Mouse (Mus musculus) forebrain, embryonic 14.5 days (tissue): Measurements from ENCODE around the gene Amz1. TPM values are rescaled to one million over a fixed set of nuclear protein-coding genes. Genes with fewer than 3 reads are reported as not detected.

ENCODE experiments used
- ATAC-seq: fragments of 200-750 bp; cut with Nextera tagmentation; 2 replicates; pipeline ENCODE4 v1.8.0; 2017; ENCODE audit warnings: mild to moderate bottlenecking, moderate library complexity
- DNase-seq: peaks from one replicate; pipeline ENCODE4 v3.0.0-alpha.2; 2015; ENCODE audit warnings: low spot score
- H3K27ac ChIP-seq: fragments of 300-500 bp; sonication (generic); 2 replicates; pipeline ENCODE4 v1.5.1; 2014; ENCODE audit warnings: low read depth, mild to moderate bottlenecking, control low read depth, low read length, moderate library complexity
- H3K27me3 ChIP-seq: fragments of 300-500 bp; sonication (generic); replicated peaks from 2 replicates; pipeline ENCODE4 v1.6.1; 2014; ENCODE audit warnings: low read length, control low read depth, mixed read lengths; ENCODE audit not compliant: control insufficient read depth, insufficient read depth
- H3K36me3 ChIP-seq: fragments of 300-500 bp; sonication (generic); 2 replicates; pipeline ENCODE4 v1.6.1; 2014; ENCODE audit warnings: low read length, control low read depth; ENCODE audit not compliant: control insufficient read depth, insufficient read depth
- H3K4me1 ChIP-seq: fragments of 300-500 bp; sonication (generic); 2 replicates; pipeline ENCODE4 v1.6.1; 2014; ENCODE audit warnings: antibody characterized with exemption, low read length, control low read depth; ENCODE audit not compliant: control insufficient read depth, insufficient read depth
- H3K4me2 ChIP-seq: fragments of 300-500 bp; sonication (generic); 2 replicates; pipeline ENCODE4 v1.6.1; 2014; ENCODE audit warnings: mild to moderate bottlenecking, control low read depth, low read length
- H3K4me3 ChIP-seq: fragments of 300-500 bp; sonication (generic); 2 replicates; pipeline ENCODE4 v1.5.1; 2014; ENCODE audit warnings: low read depth, low read length, control low read depth
- H3K9ac ChIP-seq: fragments of 300-500 bp; sonication (generic); 2 replicates; pipeline ENCODE4 v1.6.1; 2014; ENCODE audit warnings: mild to moderate bottlenecking, low read length, control low read depth, moderate library complexity
- H3K9me3 ChIP-seq: fragments of 300-500 bp; sonication (generic); replicated peaks from 2 replicates; pipeline ENCODE4 v1.6.1; 2016; ENCODE audit warnings: low read length, control low read depth, mixed read lengths; ENCODE audit not compliant: control insufficient read depth
- WGBS: fragments of 180-500 bp; shearing (Covaris S2); extraction: QIAGEN DNeasy Blood & Tissue Kit; methylation state at CpG from one replicate; pipeline ENCODE4 v1.1.7; 2014; 5-methylcytosine and 5-hydroxymethylcytosine counted together
- polyA plus RNA-seq: library from polyadenylated mRNA; unstranded; fragments of >200 nt; fragmentation: Nextera tagmentation; extraction: Ambion mirVana; gene quantifications from 2 replicates; pipeline ENCODE4 v1.2.1, GENCODE M21; 2014

Gene Amz1
- polyA plus RNA-seq, 1 experiment from 2014 or later: 2.6 TPM

DNA sequence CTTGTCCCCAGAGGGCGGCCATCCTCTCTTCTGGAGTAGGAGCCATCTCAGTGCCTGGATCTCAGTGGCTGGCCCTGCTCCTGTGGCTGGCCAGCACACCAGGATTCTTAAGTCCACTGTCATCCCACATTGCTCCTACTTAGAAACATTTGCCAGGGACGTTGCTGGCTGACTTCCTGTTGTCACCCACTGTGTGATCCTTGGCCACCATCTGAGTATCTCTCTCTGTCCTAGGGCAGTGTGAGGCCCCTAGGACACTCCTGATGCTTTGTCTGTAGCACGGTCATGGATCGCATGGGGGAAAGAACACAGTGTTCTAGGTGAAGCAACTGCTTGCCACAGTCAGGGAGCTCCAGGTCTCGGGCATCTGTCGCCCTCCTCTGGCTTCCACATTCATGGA is 13.6 kb upstream of the Amz1 start:
- peaks cover 64% of the 10 kb centered on the region for H3K36me3 ChIP-seq
- WGBS: 91% methylated on average over 6 of the region's 6 CpGs
- no peak for ATAC-seq
- DNase-seq: no peak
- H3K4me2 ChIP-seq: no peak overlapping the region
- H3K27me3 ChIP-seq: no peaks in the 10 kb centered on the region
- no peaks in the 10 kb centered on the region for H3K9me3 ChIP-seq
- no peak overlapping the region for H3K9ac ChIP-seq
- no peak overlapping the region for H3K27ac ChIP-seq
- peaks cover 6% of the 10 kb centered on the region; the same call in 1 of the 2 replicates for H3K4me1 ChIP-seq
- H3K4me3 ChIP-seq: no peak overlapping the region

DNA sequence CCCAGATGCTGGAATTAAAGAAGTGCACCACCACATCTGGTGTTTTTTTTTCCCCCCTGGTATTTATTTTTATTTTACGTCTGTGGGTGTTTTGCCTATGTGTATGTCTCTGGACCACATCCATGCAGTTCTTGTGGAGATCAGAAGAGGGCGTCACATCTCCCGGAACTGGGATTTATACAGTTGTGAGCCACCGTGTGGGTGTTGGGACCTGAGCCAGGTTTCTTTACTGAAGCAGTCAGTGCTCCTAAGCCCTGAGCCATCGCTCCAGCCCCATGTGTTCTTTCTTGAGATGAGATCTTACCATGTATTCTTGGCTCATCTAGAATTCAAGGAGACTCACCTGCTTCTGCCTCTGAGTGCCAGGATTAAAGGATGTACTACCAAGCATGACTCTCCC is 12.9 kb upstream of the Amz1 start:
- no peak overlapping the region for H3K9ac ChIP-seq
- peaks cover 71% of the 10 kb centered on the region for H3K36me3 ChIP-seq
- no peaks in the 10 kb centered on the region for H3K9me3 ChIP-seq
- ATAC-seq: no peak
- no peaks in the 10 kb centered on the region for H3K27me3 ChIP-seq
- no peak overlapping the region for H3K4me3 ChIP-seq
- H3K27ac ChIP-seq: no peak overlapping the region
- WGBS: 76% methylated on average over 5 of the region's 5 CpGs
- H3K4me2 ChIP-seq: no peak overlapping the region
- no peak for DNase-seq
- H3K4me1 ChIP-seq: no peaks in the 10 kb centered on the region

DNA sequence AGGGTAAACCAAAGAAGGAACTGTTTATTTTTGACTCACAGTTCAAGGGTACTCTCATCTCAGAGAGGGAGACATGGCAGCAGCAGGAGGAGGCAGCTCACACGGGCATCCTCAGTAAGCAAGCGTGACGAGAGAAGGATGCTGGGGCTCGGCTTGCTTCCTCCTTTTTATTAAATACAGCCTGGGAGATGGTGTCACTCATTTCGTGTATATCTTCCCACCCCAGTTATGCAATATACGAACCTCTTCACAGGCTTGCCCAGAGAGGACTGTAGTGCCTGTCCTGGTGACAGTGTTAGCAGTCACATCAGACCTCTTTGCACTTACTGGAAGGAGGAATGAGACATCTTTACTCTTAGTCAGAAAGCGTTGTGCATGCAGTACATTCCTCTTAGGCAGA is 3.2 kb upstream of the Amz1 start:
- no peak overlapping the region for H3K27ac ChIP-seq
- 81% methylated on average over 7 of the region's 7 CpGs for WGBS
- H3K4me2 ChIP-seq: no peak overlapping the region
- peaks cover 17% of the 10 kb centered on the region for H3K4me1 ChIP-seq
- no peak overlapping the region for H3K9ac ChIP-seq
- H3K27me3 ChIP-seq: no peaks in the 10 kb centered on the region
- no peaks in the 10 kb centered on the region for H3K9me3 ChIP-seq
- no peak overlapping the region for H3K4me3 ChIP-seq
- ATAC-seq (no peak), DNase-seq (no peak)
- peaks cover 42% of the 10 kb centered on the region for H3K36me3 ChIP-seq

DNA sequence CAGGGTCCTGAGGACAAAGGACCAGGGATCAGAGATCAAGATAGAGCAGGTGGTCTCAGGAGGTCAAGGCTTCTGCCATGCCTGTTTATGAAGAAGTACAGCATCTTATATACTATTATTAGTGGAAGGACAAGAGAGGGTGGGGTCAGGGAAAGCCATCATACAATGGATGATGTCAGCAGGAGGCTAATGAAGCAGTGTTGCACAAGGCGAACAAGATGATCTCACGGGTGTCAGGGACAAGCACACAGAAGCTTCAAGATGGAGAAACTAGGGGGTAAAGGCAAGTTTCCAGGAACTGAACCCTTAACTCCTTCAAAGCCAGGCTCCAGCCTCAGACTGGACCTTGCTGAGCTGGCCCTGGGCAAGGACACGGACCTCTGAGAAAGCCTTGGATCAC is 1.8 kb upstream of the Amz1 start:
- WGBS: 62% methylated on average over 3 of the region's 3 CpGs
- no peaks in the 10 kb centered on the region for H3K9me3 ChIP-seq
- H3K27ac ChIP-seq: no peak overlapping the region
- H3K4me2 ChIP-seq: no peak overlapping the region
- H3K36me3 ChIP-seq: peaks cover 29% of the 10 kb centered on the region
- ATAC-seq: no peak
- DNase-seq: no peak
- H3K4me1 ChIP-seq: peaks cover 23% of the 10 kb centered on the region
- H3K9ac ChIP-seq: no peak overlapping the region
- no peaks in the 10 kb centered on the region for H3K27me3 ChIP-seq
- no peak overlapping the region for H3K4me3 ChIP-seq

DNA sequence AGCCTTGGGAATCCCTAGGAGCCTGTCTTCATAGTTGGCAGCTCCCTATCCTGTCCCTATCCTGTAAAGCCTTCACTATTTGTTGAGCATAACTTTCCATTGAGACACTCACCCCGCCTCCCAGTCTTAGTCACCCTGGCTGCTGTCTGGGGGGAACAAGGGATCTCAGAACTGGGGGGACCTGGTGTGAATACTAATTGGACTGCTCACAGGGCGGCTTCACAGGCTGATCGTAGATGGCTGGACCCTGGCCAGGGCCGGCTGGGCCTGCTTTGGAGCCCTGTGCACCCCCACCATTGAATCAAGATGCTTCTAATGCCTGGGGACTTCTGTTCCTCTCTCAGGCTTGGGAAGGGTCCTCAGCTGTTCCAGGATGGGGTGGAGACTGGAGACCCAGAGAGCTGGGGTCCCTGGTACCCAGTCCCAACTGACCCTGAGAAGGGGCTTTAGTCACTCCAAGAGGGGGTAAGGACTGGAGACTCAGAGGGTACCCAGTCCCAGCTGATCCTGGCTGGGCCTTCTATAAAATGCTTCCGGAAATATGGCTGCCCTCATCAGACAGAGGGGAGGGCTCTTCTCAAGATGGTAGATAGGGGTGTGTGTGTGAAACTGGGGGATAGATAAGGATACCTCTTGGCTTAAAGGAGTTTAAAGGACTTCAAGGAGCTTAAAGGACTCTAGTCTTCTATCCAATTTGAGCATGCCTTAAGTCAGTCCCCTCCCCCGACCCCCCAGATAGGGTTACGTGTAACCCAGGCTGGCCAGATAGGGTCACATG is 2.3 kb downstream of the Amz1 start:
- H3K4me3 ChIP-seq: no peak overlapping the region
- peak overlapping the region; percentile 65 for H3K27ac ChIP-seq
- WGBS: 44% methylated on average over 7 of the region's 7 CpGs
- no peaks in the 10 kb centered on the region for H3K9me3 ChIP-seq
- DNase-seq (peak; percentile 90), ATAC-seq (peak; percentile 81)
- peaks cover 23% of the 10 kb centered on the region for H3K4me1 ChIP-seq
- no peak overlapping the region for H3K4me2 ChIP-seq
- no peak overlapping the region for H3K9ac ChIP-seq
- H3K27me3 ChIP-seq: no peaks in the 10 kb centered on the region
- H3K36me3 ChIP-seq: no peaks in the 10 kb centered on the region

DNA sequence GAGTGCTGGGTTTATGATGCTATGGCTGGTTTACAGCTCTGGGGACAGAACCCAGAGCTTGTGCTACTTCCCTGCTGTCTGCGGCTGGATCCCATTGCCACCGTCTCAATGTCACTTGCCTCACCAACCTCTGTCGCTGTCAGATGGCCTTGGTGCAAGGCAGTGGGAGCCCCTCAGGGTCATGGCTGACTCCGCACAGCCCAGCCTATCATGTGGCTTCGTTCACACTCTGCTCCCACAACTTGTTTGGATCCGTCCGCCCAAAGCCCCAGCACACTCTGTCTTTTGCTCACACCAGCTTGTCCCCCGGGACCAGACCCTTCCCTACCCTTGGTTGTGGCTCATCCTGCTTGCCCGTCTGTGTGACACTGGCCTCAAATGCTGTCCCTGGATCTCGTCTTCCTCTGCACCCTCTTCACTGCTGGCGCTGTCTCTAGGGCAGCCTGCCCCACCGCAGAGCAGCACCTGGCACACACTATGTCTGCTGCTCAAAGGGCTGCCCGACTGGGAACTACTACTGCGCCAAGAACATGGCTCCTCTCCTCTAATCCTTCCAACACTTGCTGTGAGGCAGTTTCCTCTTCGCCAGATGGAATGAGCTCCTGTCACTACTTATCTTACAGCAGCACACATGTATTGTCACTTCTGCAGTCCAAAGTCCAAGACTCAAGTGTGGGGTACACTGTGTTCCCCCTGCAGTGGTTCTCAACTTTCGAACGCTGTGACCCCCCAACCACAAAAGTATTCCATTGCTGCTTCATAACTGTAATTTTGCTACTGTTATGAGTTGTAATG is 3.2 kb downstream of the Amz1 start:
- ATAC-seq: no peak
- Histone ChIP-seq H3K27ac (no peak overlapping the region), H3K36me3 (no peaks in the 10 kb centered on the region), H3K4me2 (no peak overlapping the region), H3K27me3 (no peaks in the 10 kb centered on the region), H3K9ac (no peak overlapping the region), H3K4me3 (no peak overlapping the region), H3K4me1 (peaks cover 23% of the 10 kb centered on the region), H3K9me3 (no peaks in the 10 kb centered on the region)
- no peak for DNase-seq
- 86% methylated on average over 17 of the region's 17 CpGs for WGBS

DNA sequence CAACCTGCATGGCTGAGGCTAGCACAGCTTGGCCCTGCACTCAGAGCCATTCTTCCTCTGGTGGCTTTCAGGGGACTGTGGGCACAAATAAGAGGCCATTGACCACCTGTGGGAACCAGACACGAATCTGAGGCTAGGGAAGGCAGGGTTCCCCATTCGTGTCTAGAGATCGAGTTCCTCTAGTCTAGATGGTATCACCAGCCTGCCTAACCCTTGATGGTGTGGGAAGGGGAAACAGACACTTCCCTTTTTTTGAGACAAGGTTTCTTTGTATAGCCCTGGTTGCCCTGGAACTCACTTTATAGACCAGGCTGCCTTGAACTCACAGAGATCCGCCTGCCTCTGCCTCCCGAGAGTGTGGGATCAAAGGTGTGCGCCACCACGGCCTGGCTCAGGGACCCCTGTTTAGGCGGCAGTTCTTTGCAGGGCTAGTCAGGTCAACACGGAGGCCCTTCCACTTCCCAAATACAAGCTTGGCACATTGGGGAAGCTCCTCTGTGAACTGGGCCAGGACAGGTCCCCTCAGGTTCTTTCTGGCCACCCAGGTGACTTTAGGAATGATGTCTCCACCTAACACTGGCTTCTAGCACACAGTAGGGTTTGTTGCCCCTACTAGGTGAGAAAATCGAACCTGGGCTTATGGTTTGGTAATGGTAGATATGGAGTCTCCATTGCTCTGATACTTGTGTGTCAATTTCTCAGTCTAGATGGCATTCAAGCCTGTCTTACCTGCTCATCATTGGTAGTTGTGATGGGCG is 7.3 kb downstream of the Amz1 start:
- ATAC-seq (no peak), DNase-seq (no peak)
- Histone ChIP-seq H3K4me1 (peaks cover 7% of the 10 kb centered on the region; the same call in 1 of the 2 replicates), H3K27ac (no peak overlapping the region), H3K4me3 (no peak overlapping the region), H3K9ac (no peak overlapping the region), H3K27me3 (peaks cover 12% of the 10 kb centered on the region; the same call in 1 of the 2 replicates), H3K4me2 (no peak overlapping the region), H3K36me3 (no peaks in the 10 kb centered on the region), H3K9me3 (no peaks in the 10 kb centered on the region)
- 91% methylated on average over 11 of the region's 11 CpGs for WGBS

DNA sequence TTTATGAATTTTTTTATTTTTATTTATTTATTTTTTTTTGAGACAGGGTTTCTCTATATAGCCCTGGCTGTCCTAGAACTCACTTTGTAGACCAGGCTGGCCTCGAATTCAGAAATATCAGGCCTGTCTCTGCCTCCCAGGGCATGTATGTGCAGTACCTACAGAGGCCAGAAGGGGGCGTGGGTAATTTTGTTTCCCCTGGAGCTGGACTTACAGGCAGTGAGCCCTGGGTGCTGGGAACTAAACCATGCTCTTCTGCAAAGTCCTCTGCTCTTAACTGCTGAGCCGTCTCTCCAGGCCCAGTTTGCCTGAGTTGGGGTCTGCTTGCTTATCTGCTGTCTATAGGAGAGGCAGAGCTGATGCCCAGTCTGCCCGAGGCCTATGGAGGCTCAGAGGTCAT is 8.3 kb downstream of the Amz1 start:
- peaks cover 16% of the 10 kb centered on the region; the same call in 1 of the 2 replicates for H3K27me3 ChIP-seq
- H3K4me3 ChIP-seq: no peak overlapping the region
- H3K4me1 ChIP-seq: peaks cover 4% of the 10 kb centered on the region; the same call in 1 of the 2 replicates
- H3K4me2 ChIP-seq: no peak overlapping the region
- no peaks in the 10 kb centered on the region for H3K36me3 ChIP-seq
- H3K9ac ChIP-seq: no peak overlapping the region
- no peaks in the 10 kb centered on the region for H3K9me3 ChIP-seq
- ATAC-seq: no peak
- 63% methylated on average over 4 of the region's 4 CpGs for WGBS
- DNase-seq: no peak
- no peak overlapping the region for H3K27ac ChIP-seq
